In genomic region chr9:56784576-56784975, GRCm38 (mm10) we compare ENCODE assay signal across 25 mouse cellular contexts. TPM values are rescaled to one million over a fixed set of nuclear protein-coding genes. Genes with fewer than 3 reads are reported as not detected.
DNase-seq lines count a peak whose midpoint lies in the region; ATAC-seq and TF ChIP-seq lines count a peak whose summit lies in the region.
"Had no signal": no experiment of that assay in that cellular context is flagged by ENCODE, and none has a peak within 500 bp of the region (broad histone marks: within the 10 kb centered on the region; RNA-seq: fewer than 3 reads in every experiment).

No protein-coding gene starts in this region.

- H3K4me2 ChIP-seq in hindbrain, embryonic 16.5 days (ENCODE audit: low read length) = no peak overlapping the region
- no peak overlapping the region for H3K4me2 ChIP-seq in hindbrain, embryonic 11.5 days (replicated peaks; ENCODE audit: low read depth, low read length)
- no peak overlapping the region for H3K4me2 ChIP-seq in midbrain, embryonic 12.5 days (replicated peaks)
- H3K4me2 ChIP-seq in midbrain, embryonic 11.5 days = no peak overlapping the region
- H3K4me2 ChIP-seq in midbrain, embryonic 16.5 days (ENCODE audit: low read length) = no peak overlapping the region
- H3K4me2 ChIP-seq: embryonic facial prominence, embryonic 12.5 days; embryonic facial prominence, embryonic 15.5 days; heart, embryonic 13.5 days; hindbrain, embryonic 15.5 days had no signal

- H3K27me3 ChIP-seq in hindbrain, embryonic 16.5 days (replicated peaks; ENCODE audit: control insufficient read depth, insufficient read depth, low read length) = no peaks in the 10 kb centered on the region
- H3K27me3 ChIP-seq in hindbrain, embryonic 11.5 days (ENCODE audit: control insufficient read depth, insufficient read depth, low read length) = no peaks in the 10 kb centered on the region; the same call in 1 of the 2 replicates
- no peaks in the 10 kb centered on the region for H3K27me3 ChIP-seq in midbrain, embryonic 12.5 days
- H3K27me3 ChIP-seq in midbrain, embryonic 11.5 days (ENCODE audit: control insufficient read depth, insufficient read depth, low read length) = no peaks in the 10 kb centered on the region
- H3K27me3 ChIP-seq in midbrain, embryonic 16.5 days (ENCODE audit: control insufficient read depth, insufficient read depth, low read depth, low read length) = no peaks in the 10 kb centered on the region
- H3K27me3 ChIP-seq: embryonic facial prominence, embryonic 12.5 days; embryonic facial prominence, embryonic 15.5 days; hindbrain, embryonic 15.5 days had no signal

- no peak overlapping the region for H3K4me3 ChIP-seq in hindbrain, embryonic 16.5 days (ENCODE audit: low read length)
- H3K4me3 ChIP-seq in hindbrain, embryonic 11.5 days (ENCODE audit: low read depth, low read length) = no peak overlapping the region
- no peak overlapping the region for H3K4me3 ChIP-seq in midbrain, embryonic 12.5 days
- no peak overlapping the region for H3K4me3 ChIP-seq in midbrain, embryonic 11.5 days (ENCODE audit: low read depth, low read length)
- no peak overlapping the region for H3K4me3 ChIP-seq in midbrain, embryonic 16.5 days (ENCODE audit: low read depth, low read length)
- H3K4me3 ChIP-seq: embryonic facial prominence, embryonic 12.5 days; embryonic facial prominence, embryonic 15.5 days; heart, embryonic 10.5 days; heart, embryonic 13.5 days; hindbrain, embryonic 15.5 days had no signal

- no peak for TF ChIP-seq POLR2A in brain, embryonic 14.5 days (IDR thresholded peaks at IDR 0.05; ENCODE audit: borderline replicate concordance, extremely low read depth, insufficient read depth, insufficient read length, poor library complexity, severe bottlenecking)

- no peak for DNase-seq in hindbrain, embryonic 11.5 days (ENCODE audit: low spot score)
- DNase-seq in midbrain, embryonic 11.5 days (ENCODE audit: low spot score, missing footprints) = no peak
- peak; percentile 46 for DNase-seq in brain, embryonic 14.5 days (ENCODE audit: low read depth)
- no peak for DNase-seq in heart, adult 9 months (ENCODE audit: low spot score in 2 of 2)
- DNase-seq: adrenal gland, adult 2 months; adrenal gland, postnatal 14 days; cerebellum, adult 11-12 months; cerebellum, adult 8-10 months; forebrain, postnatal 0 days; gastrocnemius, postnatal 25 days; heart, adult 18-20 months; heart, postnatal 14 days; heart, postnatal 4 days had no signal

- H3K4me1 ChIP-seq in hindbrain, embryonic 16.5 days (ENCODE audit: control insufficient read depth, insufficient read depth, low read depth, low read length) = no peaks in the 10 kb centered on the region; the same call in 1 of the 2 replicates
- no peaks in the 10 kb centered on the region for H3K4me1 ChIP-seq in hindbrain, embryonic 11.5 days (replicated peaks; ENCODE audit: control insufficient read depth, insufficient read depth, low read length)
- no peaks in the 10 kb centered on the region for H3K4me1 ChIP-seq in midbrain, embryonic 12.5 days
- no peaks in the 10 kb centered on the region for H3K4me1 ChIP-seq in midbrain, embryonic 11.5 days (ENCODE audit: control insufficient read depth, insufficient read depth, low read length)
- peaks cover 12% of the 10 kb centered on the region for H3K4me1 ChIP-seq in midbrain, embryonic 16.5 days (ENCODE audit: control insufficient read depth, insufficient read depth, low read length)
- H3K4me1 ChIP-seq: embryonic facial prominence, embryonic 12.5 days; embryonic facial prominence, embryonic 15.5 days; heart, embryonic 10.5 days; heart, embryonic 13.5 days had no signal

- H3K27ac ChIP-seq in hindbrain, embryonic 16.5 days (ENCODE audit: low read depth, low read length) = no peak overlapping the region
- H3K27ac ChIP-seq in hindbrain, embryonic 11.5 days (ENCODE audit: low read depth, low read length) = no peak overlapping the region
- H3K27ac ChIP-seq in midbrain, embryonic 12.5 days (replicated peaks) = 0 out of 2 replicates have a peak overlapping the region, but pooled peaks have one; percentile 32
- no peak overlapping the region for H3K27ac ChIP-seq in midbrain, embryonic 11.5 days (ENCODE audit: low read depth, low read length)
- H3K27ac ChIP-seq in midbrain, embryonic 16.5 days (ENCODE audit: low read length) = 0 out of 2 replicates have a peak overlapping the region, but pooled peaks have one; percentile 10
- H3K27ac ChIP-seq: embryonic facial prominence, embryonic 12.5 days; embryonic facial prominence, embryonic 15.5 days; heart, embryonic 10.5 days; heart, embryonic 13.5 days; hindbrain, embryonic 15.5 days had no signal

- H3K9me3 ChIP-seq in hindbrain, embryonic 16.5 days (ENCODE audit: control insufficient read depth, low read length) = no peaks in the 10 kb centered on the region
- H3K9me3 ChIP-seq in hindbrain, embryonic 11.5 days (ENCODE audit: control insufficient read depth, low read length) = no peaks in the 10 kb centered on the region
- no peaks in the 10 kb centered on the region for H3K9me3 ChIP-seq in midbrain, embryonic 12.5 days
- H3K9me3 ChIP-seq in midbrain, embryonic 11.5 days (ENCODE audit: control insufficient read depth, low read length) = no peaks in the 10 kb centered on the region
- no peaks in the 10 kb centered on the region for H3K9me3 ChIP-seq in midbrain, embryonic 16.5 days (replicated peaks; ENCODE audit: control insufficient read depth, low read length, poor library complexity, severe bottlenecking)
- H3K9me3 ChIP-seq: embryonic facial prominence, embryonic 12.5 days; embryonic facial prominence, embryonic 15.5 days; heart, embryonic 10.5 days; heart, embryonic 13.5 days; hindbrain, embryonic 15.5 days had no signal

- TF ChIP-seq CTCF in brain, embryonic 14.5 days (IDR thresholded peaks at IDR 0.05; ENCODE audit: borderline replicate concordance, extremely low read depth, insufficient read depth, insufficient read length) = no peak

- H3K36me3 ChIP-seq in hindbrain, embryonic 16.5 days (ENCODE audit: control insufficient read depth, insufficient read depth, low read length) = no peaks in the 10 kb centered on the region
- H3K36me3 ChIP-seq in hindbrain, embryonic 11.5 days (ENCODE audit: control insufficient read depth, insufficient read depth, low read length) = no peaks in the 10 kb centered on the region
- no peaks in the 10 kb centered on the region for H3K36me3 ChIP-seq in midbrain, embryonic 12.5 days
- H3K36me3 ChIP-seq in midbrain, embryonic 11.5 days (ENCODE audit: control insufficient read depth, insufficient read depth, low read length) = no peaks in the 10 kb centered on the region
- H3K36me3 ChIP-seq in midbrain, embryonic 16.5 days (ENCODE audit: control insufficient read depth, insufficient read depth, low read length) = no peaks in the 10 kb centered on the region
- H3K36me3 ChIP-seq: embryonic facial prominence, embryonic 12.5 days; embryonic facial prominence, embryonic 15.5 days; heart, embryonic 10.5 days; heart, embryonic 13.5 days; hindbrain, embryonic 15.5 days had no signal

- no peak overlapping the region for H3K9ac ChIP-seq in hindbrain, embryonic 16.5 days (ENCODE audit: low read depth, low read length)
- H3K9ac ChIP-seq in hindbrain, embryonic 11.5 days (ENCODE audit: low read depth, low read length) = no peak overlapping the region
- H3K9ac ChIP-seq in midbrain, embryonic 12.5 days (replicated peaks) = no peak overlapping the region
- no peak overlapping the region for H3K9ac ChIP-seq in midbrain, embryonic 11.5 days (ENCODE audit: low read length)
- no peak overlapping the region for H3K9ac ChIP-seq in midbrain, embryonic 16.5 days (ENCODE audit: low read depth, low read length)
- H3K9ac ChIP-seq: embryonic facial prominence, embryonic 12.5 days; embryonic facial prominence, embryonic 15.5 days; forebrain, postnatal 0 days; heart, embryonic 13.5 days; hindbrain, embryonic 15.5 days had no signal

- WGBS in hindbrain, embryonic 16.5 days = 61% methylated on average over 10 of the region's 10 CpGs
- 82% methylated on average over 10 of the region's 10 CpGs for WGBS in hindbrain, embryonic 11.5 days
- WGBS in midbrain, embryonic 12.5 days = 65% methylated on average over 10 of the region's 10 CpGs
- 78% methylated on average over 10 of the region's 10 CpGs for WGBS in midbrain, embryonic 11.5 days
- 39% methylated on average over 10 of the region's 10 CpGs for WGBS in midbrain, embryonic 16.5 days

- peak; percentile 12; the same call in 1 of the 2 replicates for ATAC-seq in hindbrain, embryonic 16.5 days
- no peak for ATAC-seq in hindbrain, embryonic 11.5 days (ENCODE audit: low FRiP score)
- no peak for ATAC-seq in midbrain, embryonic 12.5 days (ENCODE audit: low FRiP score, low read depth)
- no peak for ATAC-seq in midbrain, embryonic 11.5 days (ENCODE audit: low FRiP score)
- ATAC-seq in midbrain, embryonic 16.5 days = peak; percentile 59
- ATAC-seq: CD4-positive, CD25-positive, alpha-beta regulatory T cell, adult 4 months; forebrain, embryonic 14.5 days; forebrain, postnatal 0 days; inflammation-experienced regulatory T-cells, adult 6 months; intestine, embryonic 16.5 days had no signal

RNA-seq across cellular contexts. Expression of gene Lingo1, which starts 11.7 kb away (rescaled TPM):
- polyA plus RNA-seq in hindbrain, embryonic 16.5 days (2015; fragmentation: Nextera tagmentation; extraction: Ambion mirVana) = 79.4 and 80.7 TPM in 2 replicates
- 6.7 and 7.2 TPM in 2 replicates for polyA plus RNA-seq in hindbrain, embryonic 11.5 days (2014; fragmentation: Nextera tagmentation; extraction: Ambion mirVana)
- polyA plus RNA-seq in midbrain, embryonic 12.5 days (2016; fragmentation: Nextera tagmentation; extraction: Ambion mirVana) = 19.6 and 21.0 TPM in 2 replicates
- polyA plus RNA-seq in midbrain, embryonic 11.5 days (2014; fragmentation: Nextera tagmentation; extraction: Ambion mirVana) = 4.3 and 5.7 TPM in 2 replicates
- polyA plus RNA-seq in brain, embryonic 14.5 days (2012; rRNA removed) = 143 and 205 TPM in 2 replicates
- 71.0 and 83.0 TPM in 2 replicates for polyA plus RNA-seq in midbrain, embryonic 16.5 days (2015; fragmentation: Nextera tagmentation; extraction: Ambion mirVana)
- polyA plus RNA-seq: CD4-positive, CD25-positive, alpha-beta regulatory T cell, adult 4 months; inflammation-experienced regulatory T-cells, adult 6 months had no signal

Comparison
In these comparisons a context has a peak if more than half of its experiments do, and no peak if none do; other contexts are left out.
1. ATAC-seq: peak in hindbrain, embryonic 16.5 days (single experiment) and midbrain, embryonic 16.5 days (single experiment); none in hindbrain, embryonic 11.5 days (single experiment), midbrain, embryonic 12.5 days (single experiment) and midbrain, embryonic 11.5 days (single experiment).
2. H3K27ac ChIP-seq: peak in midbrain, embryonic 12.5 days (single experiment) and midbrain, embryonic 16.5 days (single experiment); none in hindbrain, embryonic 16.5 days (single experiment), hindbrain, embryonic 11.5 days (single experiment) and midbrain, embryonic 11.5 days (single experiment).